Mouse (Mus musculus) midbrain, embryonic 10.5 days (tissue): ENCODE results near the gene Hbq1b. TPM values are rescaled to one million over a fixed set of nuclear protein-coding genes. Genes with fewer than 3 reads are reported as not detected.

Experiments
- DNase-seq: peaks from one replicate; pipeline ENCODE4 v3.0.0-alpha.2; 2017; ENCODE audit warnings: low spot score
- H3K27ac ChIP-seq: fragments of 300-500 bp; sonication (generic); replicated peaks from 2 replicates; pipeline ENCODE4 v1.5.1; 2016; ENCODE audit warnings: mild to moderate bottlenecking
- H3K27me3 ChIP-seq: fragments of 300-500 bp; sonication (generic); 2 replicates; pipeline ENCODE4 v1.6.1; 2016; ENCODE audit warnings: low read depth, mild to moderate bottlenecking; ENCODE audit not compliant: poor library complexity, severe bottlenecking
- H3K36me3 ChIP-seq: fragments of 300-500 bp; sonication (generic); 2 replicates; pipeline ENCODE4 v1.6.1; 2016; ENCODE audit warnings: mild to moderate bottlenecking, moderate library complexity
- H3K4me1 ChIP-seq: fragments of 300-500 bp; sonication (generic); 2 replicates; pipeline ENCODE4 v1.6.1; 2016
- H3K4me3 ChIP-seq: fragments of 300-500 bp; sonication (generic); 2 replicates; pipeline ENCODE4 v1.5.1; 2016; ENCODE audit warnings: mild to moderate bottlenecking, moderate library complexity
- H3K9me3 ChIP-seq: fragments of 300-500 bp; sonication (generic); replicated peaks from 2 replicates; pipeline ENCODE4 v1.6.1; 2016; ENCODE audit warnings: mild to moderate bottlenecking
- WGBS: fragments of 180-500 bp; shearing (Covaris S2); methylation state at CpG from one replicate; pipeline ENCODE4 v1.1.7; 2016; 5-methylcytosine and 5-hydroxymethylcytosine counted together
- polyA plus RNA-seq: library from polyadenylated mRNA; unstranded; fragments of >200 nt; fragmentation: Nextera tagmentation; extraction: Ambion mirVana; gene quantifications from 2 replicates; pipeline ENCODE4 v1.2.1, GENCODE M21; 2016

Hbq1b gene
- polyA plus RNA-seq, 1 experiment from 2014 or later = 5.8 TPM

GRCm38 (mm10) chr11:32253121-32253520 lies 33.6 kb upstream of the Hbq1b start:
- no peaks in the 10 kb centered on the region for H3K4me1 ChIP-seq
- DNase-seq = no peak
- H3K27ac ChIP-seq = no peak overlapping the region
- peaks cover 82% of the 10 kb centered on the region for H3K36me3 ChIP-seq
- no peaks in the 10 kb centered on the region for H3K27me3 ChIP-seq
- 100% methylated on average over 1 of the region's 1 CpGs for WGBS
- no peak overlapping the region for H3K4me3 ChIP-seq
- H3K9me3 ChIP-seq = no peaks in the 10 kb centered on the region

- H3K4me3 ChIP-seq = no peak overlapping the region
These were observed 30.6 kb upstream of the Hbq1b start for GRCm38 (mm10) chr11:32256146-32256545.

GRCm38 (mm10) chr11:32256566-32256965 lies 30.2 kb upstream of the Hbq1b start:
- no peak overlapping the region for H3K4me3 ChIP-seq
- H3K36me3 ChIP-seq = peaks cover 76% of the 10 kb centered on the region
- no peaks in the 10 kb centered on the region for H3K27me3 ChIP-seq
- no peaks in the 10 kb centered on the region for H3K9me3 ChIP-seq
- peak overlapping the region; percentile 52; the same call in 1 of the 2 replicates for H3K27ac ChIP-seq
- no peak for DNase-seq
- H3K4me1 ChIP-seq = no peaks in the 10 kb centered on the region
- WGBS = 90% methylated on average over 3 of the region's 3 CpGs

More at GRCm38 (mm10) chr11:32256146-32256545, 30.6 kb upstream of the Hbq1b start:
- Histone ChIP-seq H3K27me3 (no peaks in the 10 kb centered on the region), H3K36me3 (peaks cover 79% of the 10 kb centered on the region), H3K27ac (0 out of 2 replicates have a peak overlapping the region, but pooled peaks have one; percentile 52), H3K4me1 (no peaks in the 10 kb centered on the region), H3K9me3 (no peaks in the 10 kb centered on the region)
- DNase-seq = no peak
- WGBS = 97% methylated on average over 1 of the region's 1 CpGs

- H3K36me3 ChIP-seq = peaks cover 42% of the 10 kb centered on the region
- H3K4me1 ChIP-seq = peaks cover 16% of the 10 kb centered on the region
- H3K27me3 ChIP-seq = no peaks in the 10 kb centered on the region
- DNase-seq = no peak
- H3K9me3 ChIP-seq = no peaks in the 10 kb centered on the region
- H3K27ac ChIP-seq = no peak overlapping the region
- H3K4me3 ChIP-seq = no peak overlapping the region
- 90% methylated on average over 10 of the region's 10 CpGs for WGBS
These were observed 23.9 kb upstream of the Hbq1b start for GRCm38 (mm10) chr11:32262674-32263415.

GRCm38 (mm10) chr11:32265117-32265738 lies 21.5 kb upstream of the Hbq1b start:
- no peak overlapping the region for H3K4me3 ChIP-seq
- no peak for DNase-seq
- H3K36me3 ChIP-seq = peaks cover 25% of the 10 kb centered on the region
- 0 out of 2 replicates have a peak, but pooled peaks cover 5% of the 10 kb centered on the region for H3K27me3 ChIP-seq
- H3K9me3 ChIP-seq = no peaks in the 10 kb centered on the region
- H3K27ac ChIP-seq = no peak overlapping the region
- peaks cover 21% of the 10 kb centered on the region for H3K4me1 ChIP-seq
- 94% methylated on average over 3 of the region's 3 CpGs for WGBS

GRCm38 (mm10) chr11:32266194-32266593 lies 20.6 kb upstream of the Hbq1b start:
- no peak for DNase-seq
- H3K27ac ChIP-seq = 0 out of 2 replicates have a peak overlapping the region, but pooled peaks have one; percentile 17
- H3K9me3 ChIP-seq = no peaks in the 10 kb centered on the region
- peaks cover 21% of the 10 kb centered on the region for H3K4me1 ChIP-seq
- H3K4me3 ChIP-seq = peak overlapping the region; percentile 14; the same call in 1 of the 2 replicates
- 0 out of 2 replicates have a peak, but pooled peaks cover 5% of the 10 kb centered on the region for H3K27me3 ChIP-seq
- peaks cover 15% of the 10 kb centered on the region for H3K36me3 ChIP-seq
- 95% methylated on average over 6 of the region's 6 CpGs for WGBS

- Histone ChIP-seq H3K4me3 (peak overlapping the region; percentile 78), H3K36me3 (peaks cover 13% of the 10 kb centered on the region), H3K27me3 (0 out of 2 replicates have a peak, but pooled peaks cover 9% of the 10 kb centered on the region), H3K27ac (peak overlapping the region; percentile 97), H3K9me3 (no peaks in the 10 kb centered on the region), H3K4me1 (peaks cover 21% of the 10 kb centered on the region)
- DNase-seq = no peak
- 32% methylated on average over 6 of the region's 6 CpGs for WGBS
These were observed 20.0 kb upstream of the Hbq1b start for GRCm38 (mm10) chr11:32266776-32267175.

GRCm38 (mm10) chr11:32267188-32267884 lies 19.4 kb upstream of the Hbq1b start, which contains the start of gene Nprl3:
Gene Nprl3, minus strand, starts transcription at chr11:32267707.
- H3K27ac ChIP-seq = peak within 1 kb of the TSS; percentile 97
- peaks cover 21% of the 10 kb centered on the region for H3K4me1 ChIP-seq
- 0 out of 2 replicates have a peak, but pooled peaks cover 9% of the 10 kb centered on the region for H3K27me3 ChIP-seq
- H3K4me3 ChIP-seq = peak within 1 kb of the TSS; percentile 78
- under 1% methylated on average over 54 of the region's 54 CpGs for WGBS
- no peaks in the 10 kb centered on the region for H3K9me3 ChIP-seq
- H3K36me3 ChIP-seq = peaks cover 8% of the 10 kb centered on the region
- peak; percentile 95 for DNase-seq

GRCm38 (mm10) chr11:32267964-32268363 lies 18.8 kb upstream of the Hbq1b start:
- H3K36me3 ChIP-seq = peaks cover 2% of the 10 kb centered on the region; the same call in 1 of the 2 replicates
- H3K4me3 ChIP-seq = peak overlapping the region; percentile 78
- WGBS = 22% methylated on average over 5 of the region's 5 CpGs
- peaks cover 21% of the 10 kb centered on the region for H3K4me1 ChIP-seq
- H3K27me3 ChIP-seq = 0 out of 2 replicates have a peak, but pooled peaks cover 9% of the 10 kb centered on the region
- no peaks in the 10 kb centered on the region for H3K9me3 ChIP-seq
- no peak for DNase-seq
- peak overlapping the region; percentile 97 for H3K27ac ChIP-seq

GRCm38 (mm10) chr11:32268952-32269351 lies 17.8 kb upstream of the Hbq1b start:
- Histone ChIP-seq H3K27ac (peak overlapping the region; percentile 97), H3K4me1 (peaks cover 21% of the 10 kb centered on the region), H3K36me3 (no peaks in the 10 kb centered on the region), H3K4me3 (no peak overlapping the region), H3K27me3 (0 out of 2 replicates have a peak, but pooled peaks cover 9% of the 10 kb centered on the region), H3K9me3 (no peaks in the 10 kb centered on the region)
- WGBS = 82% methylated on average over 5 of the region's 5 CpGs
- DNase-seq = no peak

GRCm38 (mm10) chr11:32271178-32271577 lies 15.6 kb upstream of the Hbq1b start:
- Histone ChIP-seq H3K27me3 (0 out of 2 replicates have a peak, but pooled peaks cover 11% of the 10 kb centered on the region), H3K27ac (no peak overlapping the region), H3K4me1 (peaks cover 17% of the 10 kb centered on the region), H3K9me3 (no peaks in the 10 kb centered on the region), H3K36me3 (no peaks in the 10 kb centered on the region), H3K4me3 (no peak overlapping the region)
- DNase-seq = no peak
- 55% methylated on average over 4 of the region's 4 CpGs for WGBS

GRCm38 (mm10) chr11:32276347-32276746 lies 10.4 kb upstream of the Hbq1b start, which contains the start of gene Hba-x:
Gene Hba-x, plus strand, starts transcription at chr11:32276400.
- peaks cover 41% of the 10 kb centered on the region for H3K27me3 ChIP-seq
- no peaks in the 10 kb centered on the region; the same call in 1 of the 2 replicates for H3K4me1 ChIP-seq
- peak within 1 kb of the TSS; percentile 42; the same call in 1 of the 2 replicates for H3K27ac ChIP-seq
- WGBS = 72% methylated on average over 3 of the region's 3 CpGs
- no peak for DNase-seq
- H3K36me3 ChIP-seq = no peaks in the 10 kb centered on the region
- H3K9me3 ChIP-seq = no peaks in the 10 kb centered on the region
- H3K4me3 ChIP-seq = no peak within 1 kb of the TSS
